Mouse (Mus musculus) brain, embryonic 14.5 days (tissue): Measurements from ENCODE around the gene Orm1. TPM values are rescaled to one million over a fixed set of nuclear protein-coding genes. Genes with fewer than 3 reads are reported as not detected.

Source experiments
- DNase-seq: peaks from one replicate; pipeline ENCODE4 v3.0.0-alpha.2; 2011; ENCODE audit warnings: low read depth
- CTCF ChIP-seq: fragments of 200-500 bp; IDR thresholded peaks from 2 replicates; pipeline ENCODE4 v1.5.1; 2012; ENCODE audit warnings: inconsistent platforms, mild to moderate bottlenecking, moderate library complexity, borderline replicate concordance; ENCODE audit not compliant: insufficient read depth, insufficient read length; ENCODE audit errors: extremely low read depth
- POLR2A ChIP-seq: fragments of 200-500 bp; IDR thresholded peaks from 2 replicates; pipeline ENCODE4 v1.6.1; 2012; ENCODE audit warnings: mild to moderate bottlenecking, inconsistent platforms, borderline replicate concordance; ENCODE audit not compliant: poor library complexity, insufficient read depth, insufficient read length, severe bottlenecking; ENCODE audit errors: extremely low read depth
- polyA plus RNA-seq: library from polyadenylated mRNA; depleted of rRNA; stranded (reverse); fragments of >200 nt; gene quantifications from 2 replicates; pipeline ENCODE4 v1.2.3, GENCODE M21; 2012

Orm1 gene
- polyA plus RNA-seq, 1 experiment = not detected

DNA sequence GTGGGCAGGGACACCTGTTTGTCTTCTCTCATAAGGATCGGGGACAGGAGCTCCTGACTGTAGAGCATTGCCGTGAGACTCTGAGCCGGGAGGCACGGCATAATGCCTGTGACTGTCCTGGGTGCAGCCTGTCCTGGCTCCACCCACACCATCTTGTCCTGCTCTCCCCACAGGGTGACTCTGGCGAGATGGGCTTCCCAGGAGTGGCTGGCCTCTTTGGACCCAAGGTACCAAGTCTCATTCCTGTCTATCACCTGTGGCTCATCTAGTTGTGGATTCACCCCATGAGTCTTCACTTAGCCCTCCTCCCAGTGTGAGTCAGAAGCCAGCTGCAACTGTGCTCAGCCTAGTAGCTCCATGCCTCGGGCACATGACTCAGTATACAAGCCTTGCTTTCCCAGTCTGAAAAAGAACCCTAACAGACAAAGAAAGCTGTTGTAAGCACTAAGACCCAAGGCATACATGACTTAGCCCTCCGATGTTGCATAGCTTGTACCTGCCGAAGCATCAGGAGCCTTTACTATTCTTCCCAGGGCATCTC, 21.0 kb upstream of the Orm1 start:
- TF ChIP-seq CTCF (no peak), POLR2A (no peak)
- DNase-seq = no peak

DNA sequence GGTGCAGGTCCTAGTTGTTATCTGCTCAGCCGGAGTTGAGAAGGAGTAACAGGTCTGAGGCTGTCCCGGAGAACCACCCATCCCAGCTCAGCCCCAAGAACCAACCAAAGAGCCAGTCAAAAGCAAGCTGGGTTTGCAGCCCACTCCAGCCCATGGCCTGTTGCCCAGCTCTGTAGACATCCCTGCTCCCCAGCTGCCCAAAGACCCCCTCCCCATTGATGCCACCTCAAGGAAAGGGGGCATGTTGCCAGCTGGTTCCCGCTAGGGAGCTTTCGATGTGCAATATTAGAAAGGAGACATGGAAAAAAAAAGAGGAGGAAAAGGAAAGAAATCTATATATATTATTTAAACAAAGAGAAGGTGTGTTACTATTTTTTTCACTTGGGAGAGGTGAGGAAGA, 11.0 kb upstream of the Orm1 start:
- peak; percentile 31 for DNase-seq
- TF ChIP-seq CTCF (no peak), POLR2A (no peak)

DNA sequence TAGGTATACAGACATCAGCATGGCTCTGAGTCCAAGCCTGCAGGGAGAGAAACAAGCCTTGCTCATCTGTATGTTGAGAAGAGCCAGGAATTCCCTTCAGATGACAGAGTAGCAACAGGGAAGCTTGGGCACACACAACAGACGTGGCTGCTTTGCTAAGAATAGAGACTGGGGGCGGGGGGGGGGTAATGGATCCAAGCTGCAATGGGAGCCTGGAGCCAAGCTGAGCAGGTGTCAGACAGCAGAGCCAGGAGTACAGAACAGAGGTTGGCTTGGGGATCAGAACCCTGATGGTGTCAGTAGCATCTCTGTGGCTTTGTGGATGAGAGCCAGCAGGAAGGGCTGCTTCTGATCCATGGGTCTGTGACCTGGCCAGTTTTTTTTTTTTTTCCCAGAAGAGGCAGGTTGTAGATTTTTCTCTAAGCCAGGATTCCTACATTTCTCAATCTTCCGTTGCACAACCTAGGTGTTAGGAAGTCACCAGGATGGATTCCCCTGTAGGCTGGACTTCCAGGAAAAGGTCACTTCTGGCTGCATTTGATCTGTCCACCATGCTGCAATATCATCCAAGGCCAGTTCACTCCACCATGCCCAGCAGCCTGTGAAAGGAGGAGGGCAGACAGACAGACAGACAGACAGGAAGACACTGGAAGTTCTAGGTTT, 5.8 kb upstream of the Orm1 start:
- TF ChIP-seq POLR2A (no peak), CTCF (no peak)
- peak; percentile 32 for DNase-seq

DNA sequence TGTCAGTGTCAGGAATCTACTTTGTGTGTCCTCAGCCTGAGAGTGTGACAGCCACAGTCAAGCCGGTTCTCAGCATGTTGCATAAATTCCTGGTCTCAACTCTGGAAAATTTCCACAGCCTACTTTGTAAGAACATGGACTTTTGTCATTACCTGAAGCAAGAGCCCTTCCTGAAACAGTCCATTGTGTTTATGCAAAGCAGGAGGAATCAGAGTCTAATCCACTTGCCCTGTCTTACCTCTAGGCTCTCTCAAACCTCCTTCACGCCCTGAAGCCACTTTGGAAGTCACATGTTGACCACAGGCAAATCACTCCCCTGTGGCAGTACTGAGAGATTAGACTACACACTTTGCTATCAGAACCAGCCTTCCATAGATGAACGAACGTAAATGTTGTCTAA, 1.9 kb upstream of the Orm1 start:
- DNase-seq = no peak
- TF ChIP-seq CTCF (no peak), POLR2A (no peak)

DNA sequence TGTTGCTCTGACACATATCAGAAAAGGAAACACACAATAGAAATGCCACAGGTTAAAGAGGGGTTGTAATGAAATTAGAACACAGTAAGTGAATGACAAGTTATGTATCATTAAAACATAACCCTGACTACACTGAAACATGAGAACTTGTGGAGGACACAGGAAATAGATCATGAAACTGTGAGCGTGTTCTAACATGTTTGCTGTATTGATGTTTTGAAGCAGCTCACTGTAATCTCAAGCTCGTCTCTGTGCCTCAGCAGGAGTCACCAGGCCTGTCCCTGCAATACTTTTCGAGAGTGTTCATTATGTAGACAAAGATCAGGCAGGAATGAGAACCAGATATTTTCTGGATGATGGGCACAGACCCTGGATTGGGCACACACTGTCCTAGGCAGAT, 752 bp upstream of the Orm1 start:
- no peak for DNase-seq
- no peak for TF ChIP-seq POLR2A

DNA sequence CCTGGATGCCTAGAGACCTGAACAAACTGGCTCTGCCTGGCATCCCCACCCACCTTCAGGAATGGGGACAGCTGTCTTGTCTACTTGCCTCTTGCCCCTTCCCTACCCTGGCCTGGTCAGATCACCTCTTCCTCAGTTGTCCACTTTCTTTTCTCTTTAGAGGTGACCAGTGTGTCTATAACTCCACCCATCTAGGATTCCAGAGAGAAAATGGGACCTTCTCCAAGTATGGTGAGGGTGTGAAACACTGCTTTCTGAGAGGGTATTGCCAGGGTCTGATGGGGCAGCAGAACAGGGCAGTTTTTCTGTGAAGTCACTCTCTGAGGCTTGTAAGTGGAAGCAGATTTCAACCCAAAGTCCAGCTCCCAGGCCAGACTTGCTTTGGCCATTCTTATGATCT, 901 bp downstream of the Orm1 start:
- DNase-seq = no peak

DNA sequence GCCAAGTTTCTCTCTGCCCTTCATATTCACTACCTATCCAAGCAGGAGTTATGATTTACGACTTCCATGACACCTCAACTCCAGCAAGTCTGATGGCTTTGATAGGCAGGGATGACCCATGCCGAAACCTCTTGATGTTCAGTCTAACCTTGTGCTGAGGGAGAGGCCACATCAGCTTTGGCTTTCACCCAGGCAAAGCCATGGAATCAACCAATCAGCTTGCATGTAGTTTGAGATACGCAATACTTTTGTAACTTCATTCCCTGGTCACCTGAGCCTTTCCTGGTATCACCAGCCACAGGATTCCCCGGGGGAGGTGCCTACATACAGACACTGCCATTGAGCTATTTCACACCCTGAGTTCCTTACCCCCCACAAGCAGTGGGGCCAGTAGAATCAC, 2.3 kb downstream of the Orm1 start:
- DNase-seq = no peak
- TF ChIP-seq CTCF (no peak), POLR2A (no peak)

More for the DNA sequence above, 901 bp downstream of the Orm1 start:
- no peak for TF ChIP-seq CTCF
- no peak for TF ChIP-seq POLR2A

DNA sequence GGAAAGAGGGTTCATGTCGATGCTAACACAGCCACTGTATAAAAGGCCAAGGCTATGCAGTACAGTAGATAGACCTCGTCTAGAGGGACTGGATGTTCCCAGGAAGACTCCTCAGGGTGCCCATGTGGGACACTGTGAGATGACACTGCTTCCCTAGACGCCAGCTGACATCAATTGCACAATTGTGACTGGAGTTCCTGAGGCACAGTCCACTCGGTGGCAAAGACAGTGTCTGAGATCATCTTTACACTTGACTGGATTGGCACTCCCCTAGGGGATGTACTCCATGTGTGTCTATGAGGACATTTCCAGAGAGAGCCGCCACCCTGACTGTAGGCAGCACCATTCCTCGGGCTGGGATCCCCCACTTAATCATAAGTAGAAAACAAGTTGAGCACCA, 4.2 kb downstream of the Orm1 start:
- DNase-seq = no peak
- no peak for TF ChIP-seq CTCF
- no peak for TF ChIP-seq POLR2A

DNA sequence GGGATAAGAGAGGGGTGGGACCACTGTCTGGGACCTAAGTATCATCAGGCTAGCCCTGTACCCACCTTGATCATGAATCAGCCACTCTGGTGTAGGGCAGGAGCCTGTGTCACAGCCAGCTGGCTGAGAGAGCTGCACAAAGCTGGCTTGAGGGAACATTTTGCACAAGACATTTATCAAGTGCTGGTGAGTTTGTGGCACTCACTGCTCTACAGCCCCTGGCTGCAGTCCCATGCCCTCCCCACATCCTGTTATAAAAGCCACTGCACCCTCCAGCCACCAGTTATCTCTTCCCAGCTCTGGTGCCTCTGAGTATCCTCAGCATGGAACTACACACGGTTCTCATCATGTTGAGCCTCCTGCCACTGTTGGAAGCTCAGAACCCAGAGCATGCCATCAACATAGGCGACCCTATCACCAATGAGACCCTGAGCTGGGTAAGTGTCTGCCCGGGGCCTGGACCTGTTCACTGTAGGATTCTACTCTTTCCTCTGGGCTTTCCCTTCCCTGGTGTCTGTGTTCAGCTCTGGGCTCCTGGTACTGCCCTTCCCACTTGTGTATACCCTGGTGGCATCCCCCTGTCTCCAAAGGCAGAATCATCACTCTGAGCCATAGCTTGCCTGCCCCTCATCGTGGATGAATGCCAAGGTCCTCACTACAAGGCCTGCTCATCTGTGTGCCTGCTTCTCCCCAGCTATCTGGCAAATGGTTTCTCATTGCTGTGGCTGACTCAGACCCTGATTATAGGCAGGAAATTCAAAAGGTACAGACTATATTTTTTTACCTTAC, 11.7 kb downstream of the Orm1 start, which contains the start of gene Orm3:
TSS of gene Orm3 (plus strand) at position 286 of the 789 bp plus-strand sequence.
- DNase-seq = no peak
- TF ChIP-seq CTCF (no peak), POLR2A (no peak)

DNA sequence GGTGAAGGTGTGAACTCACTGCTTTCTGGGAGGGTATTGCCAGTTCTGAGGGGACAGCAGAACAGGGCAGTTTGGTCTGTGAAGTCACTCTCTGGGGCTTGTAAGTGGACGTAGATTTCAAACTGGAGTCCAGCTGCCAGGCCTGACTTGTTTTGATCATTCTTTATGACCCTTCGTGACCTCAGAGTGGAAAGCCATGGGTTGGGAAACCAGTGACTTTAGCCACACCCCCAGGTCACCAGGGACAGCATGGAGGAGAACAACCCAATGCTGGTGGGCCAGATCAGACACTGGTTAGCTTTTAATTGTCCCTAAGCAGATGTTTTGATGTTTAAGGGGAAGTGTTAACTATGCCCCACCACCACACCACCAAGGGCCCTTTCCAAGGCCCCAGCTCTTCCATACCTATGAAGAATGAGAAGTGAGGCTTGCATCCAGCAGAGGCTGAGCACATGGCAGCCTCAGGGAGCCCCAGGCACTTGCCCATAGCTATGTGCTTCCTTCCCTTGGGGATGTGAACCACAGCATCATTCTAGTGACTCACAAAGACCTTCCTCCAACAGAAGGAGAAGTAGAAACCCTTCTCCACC, 12.7 kb downstream of the Orm1 start:
- no peak for TF ChIP-seq CTCF
- TF ChIP-seq POLR2A = no peak
- no peak for DNase-seq

DNA sequence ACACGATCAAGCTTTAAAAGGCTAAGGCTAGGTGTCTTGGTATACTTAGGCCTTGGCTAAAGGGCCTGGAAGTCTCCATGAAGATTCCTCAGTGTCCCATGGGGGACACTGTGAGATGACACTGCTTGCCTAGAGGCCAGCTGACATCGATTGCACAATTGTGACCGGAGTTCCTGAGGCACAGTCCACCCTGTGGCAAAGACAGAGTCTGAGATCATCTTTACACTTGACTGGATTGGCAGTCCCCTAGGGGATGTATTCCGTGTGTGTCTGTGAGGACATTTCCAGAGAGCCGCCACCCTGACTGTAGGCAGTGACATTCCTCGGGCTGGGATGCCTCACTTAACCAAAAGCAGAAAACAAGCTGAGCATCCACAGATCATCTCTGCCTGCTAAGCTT, 15.5 kb downstream of the Orm1 start:
- DNase-seq = no peak
- no peak for TF ChIP-seq POLR2A
- no peak for TF ChIP-seq CTCF

DNA sequence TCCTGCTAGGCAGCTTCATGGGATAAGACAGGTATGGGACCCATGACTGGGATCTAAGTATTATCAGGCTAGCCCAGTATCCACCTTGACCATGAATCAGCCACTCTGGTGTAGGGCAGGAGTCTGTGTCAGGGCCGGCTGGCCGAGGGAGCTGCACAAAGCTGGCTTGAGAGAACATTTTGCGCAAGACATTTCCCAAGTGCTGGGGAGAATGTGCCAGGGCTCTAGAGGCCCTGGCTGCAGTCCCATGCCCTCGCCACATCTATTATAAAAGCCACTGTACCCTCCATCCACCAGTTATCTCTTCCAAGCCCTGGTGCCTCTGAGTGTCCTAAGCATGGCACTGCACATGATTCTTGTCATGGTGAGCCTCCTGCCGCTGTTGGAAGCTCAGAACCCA, 17.8 kb downstream of the Orm1 start, which contains the start of gene Orm2:
TSS of gene Orm2 (plus strand) at position 300 of the 400 bp plus-strand sequence.
- no peak for TF ChIP-seq POLR2A
- TF ChIP-seq CTCF = no peak
- DNase-seq = no peak
